Mouse (Mus musculus) left cerebral cortex, postnatal 36 days (tissue): ENCODE results near the gene Adgrb2. TPM values are rescaled to one million over a fixed set of nuclear protein-coding genes. Genes with fewer than 3 reads are reported as not detected.

Source experiments
- DNase-seq, 2 experiments: peaks; one replicate each; pipeline ENCODE4 v3.0.0; 2021 to 2022; ENCODE audit warnings: low spot score in 2 of 2, mixed read lengths in 1 of 2
- intact Hi-C: fragments of 180-260 bp; cut with DNase I; formaldehyde crosslinking; loops from one replicate; pipeline ENCODE4 v1.15.1; 2025
- total RNA-seq, 2 experiments: library from RNA; stranded (reverse); gene quantifications; 2 replicates each; pipeline ENCODE4 v1.2.3; 2021

Adgrb2 gene
- total RNA-seq, 2 experiments from 2014 or later = 401 TPM

GRCm38 (mm10) chr4:129985161-129985670 is 546 bp downstream of the Adgrb2 start:
- DNase-seq = no peak
- intact Hi-C loops = loop anchor here (2.0 to 10.0 kb wide), 2 partner anchors 24 to 100 kb away; no protein-coding TSS in a partner anchor

GRCm38 (mm10) chr4:129985671-129986441 is 1.2 kb downstream of the Adgrb2 start:
- DNase-seq = peak; percentile 82 to 85
- intact Hi-C loops = loop anchor here (2.0 to 10.0 kb wide), 2 partner anchors 25 to 99 kb away; no protein-coding TSS in a partner anchor

GRCm38 (mm10) chr4:129987825-129988504 is 3.3 kb downstream of the Adgrb2 start:
- DNase-seq = no peak
- intact Hi-C loops = loop anchor here (10.0 kb wide), 1 partner anchor 97 kb away; no protein-coding TSS in a partner anchor

GRCm38 (mm10) chr4:129989925-129990324 is 5.3 kb downstream of the Adgrb2 start:
- DNase-seq = no peak
- intact Hi-C loops = loop anchor here (10.0 kb wide), 1 partner anchor 95 kb away; no protein-coding TSS in a partner anchor

GRCm38 (mm10) chr4:129992720-129993119 is 8.1 kb downstream of the Adgrb2 start:
- DNase-seq = peak in 1 of 2 experiments; percentile 8
- intact Hi-C loops = no loop called here

GRCm38 (mm10) chr4:129993213-129993612 is 8.5 kb downstream of the Adgrb2 start:
- no peak for DNase-seq

GRCm38 (mm10) chr4:129993944-129994695 is 9.4 kb downstream of the Adgrb2 start:
- DNase-seq = no peak
- intact Hi-C loops = no loop called here

More at GRCm38 (mm10) chr4:129993213-129993612, 8.5 kb downstream of the Adgrb2 start:
- intact Hi-C loops = no loop called here

GRCm38 (mm10) chr4:129994728-129995127 is 10.1 kb downstream of the Adgrb2 start:
- DNase-seq = peak in 1 of 2 experiments; percentile 54
- intact Hi-C loops = no loop called here

GRCm38 (mm10) chr4:129995255-129995654 is 10.6 kb downstream of the Adgrb2 start:
- intact Hi-C loops = no loop called here
- DNase-seq = no peak

- DNase-seq = no peak
- intact Hi-C loops = no loop called here
Measured at GRCm38 (mm10) chr4:129996015-129996414, 11.3 kb downstream of the Adgrb2 start.

- DNase-seq = peak in 1 of 2 experiments; percentile 82
- intact Hi-C loops = no loop called here
Measured at GRCm38 (mm10) chr4:129998124-129998523, 13.5 kb downstream of the Adgrb2 start.

- intact Hi-C loops = no loop called here
- DNase-seq = no peak
Measured at GRCm38 (mm10) chr4:130001710-130002109, 17.0 kb downstream of the Adgrb2 start.

GRCm38 (mm10) chr4:130002157-130002556 is 17.5 kb downstream of the Adgrb2 start:
- intact Hi-C loops = no loop called here
- DNase-seq = peak; percentile 67 to 71

- intact Hi-C loops = no loop called here
- no peak for DNase-seq
Measured at GRCm38 (mm10) chr4:130005593-130005992, 20.9 kb downstream of the Adgrb2 start.

GRCm38 (mm10) chr4:130006533-130006932 is 21.9 kb downstream of the Adgrb2 start:
- DNase-seq = no peak
- intact Hi-C loops = no loop called here

- DNase-seq = no peak
- intact Hi-C loops = no loop called here
Measured at GRCm38 (mm10) chr4:130009043-130009442, 24.4 kb downstream of the Adgrb2 start.

- DNase-seq = no peak
- intact Hi-C loops = no loop called here
Measured at GRCm38 (mm10) chr4:130010723-130011122, 26.1 kb downstream of the Adgrb2 start.

GRCm38 (mm10) chr4:130012234-130012633 is 27.6 kb downstream of the Adgrb2 start:
- intact Hi-C loops = no loop called here
- DNase-seq = no peak

- intact Hi-C loops = no loop called here
- DNase-seq = peak; percentile 84 to 89
Measured at GRCm38 (mm10) chr4:130013111-130013510, 28.4 kb downstream of the Adgrb2 start.

- no peak for DNase-seq
- intact Hi-C loops = no loop called here
Measured at GRCm38 (mm10) chr4:130016010-130016409, 31.3 kb downstream of the Adgrb2 start.
